Mouse (Mus musculus) neutrophil, adult 5-6 weeks (primary cell): ENCODE results near the gene Birc5. TPM values are rescaled to one million over a fixed set of nuclear protein-coding genes. Genes with fewer than 3 reads are reported as not detected.
A peak's percentile ranks its signal among the peaks of the same experiment; 100 is the strongest.
"Not testable (repeated sequence)": the region's sequence is repeated elsewhere in the genome, so short reads cannot be mapped to it uniquely, and the experiment has no call there.

Experiments used
- ATAC-seq: fragments of 151-379, 151-347 bp; 2 replicates; pipeline ENCODE4 v1.8.0; 2017; ENCODE audit warnings: mild to moderate bottlenecking, moderate TSS enrichment; ENCODE audit not compliant: insufficient number of reproducible peaks, poor library complexity, low FRiP score, severe bottlenecking; ENCODE audit errors: extremely low read depth
- total RNA-seq: library from RNA; stranded (forward); fragments of 200-1000 nt; gene quantifications from 2 replicates; pipeline ENCODE4 v1.2.3, GENCODE M21; 2017

The Birc5 gene
- 0.47 and 0.49 TPM in 2 replicates for total RNA-seq

DNA sequence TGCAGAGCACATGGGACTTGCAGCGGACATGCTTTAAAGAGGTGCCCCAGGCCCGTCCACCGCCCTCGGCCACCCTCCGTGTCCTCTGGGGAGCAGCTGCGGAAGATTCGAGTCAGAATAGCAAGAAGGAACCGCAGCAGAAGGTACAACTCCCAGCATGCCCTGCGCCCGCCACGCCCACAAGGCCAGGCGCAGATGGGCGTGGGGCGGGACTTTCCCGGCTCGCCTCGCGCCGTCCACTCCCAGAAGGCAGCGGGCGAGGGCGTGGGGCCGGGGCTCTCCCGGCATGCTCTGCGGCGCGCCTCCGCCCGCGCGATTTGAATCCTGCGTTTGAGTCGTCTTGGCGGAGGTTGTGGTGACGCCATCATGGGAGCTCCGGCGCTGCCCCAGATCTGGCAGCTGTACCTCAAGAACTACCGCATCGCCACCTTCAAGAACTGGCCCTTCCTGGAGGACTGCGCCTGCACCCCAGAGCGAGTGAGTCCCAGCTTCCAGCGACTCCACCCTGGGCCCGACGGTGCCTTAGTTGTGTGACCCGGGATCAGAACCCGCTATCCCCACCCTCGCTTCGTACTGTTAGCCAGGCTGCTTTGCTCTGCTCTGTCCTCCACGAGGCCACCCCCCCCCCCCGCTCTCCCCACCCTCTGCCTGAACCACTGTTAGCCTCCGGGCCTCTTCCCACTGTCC, at the start of gene Birc5:
Gene Birc5 (plus strand): TSS at position 267 of the 687 bp plus-strand sequence.
- peak; percentile 92 for ATAC-seq

- no peak for ATAC-seq
Observed at GRCm38 (mm10) chr11:117800038-117800437, 49.0 kb upstream of the Birc5 start.

- no peak for ATAC-seq
Observed at GRCm38 (mm10) chr11:117801650-117802049, 47.4 kb upstream of the Birc5 start.

GRCm38 (mm10) chr11:117803166-117803688, 45.8 kb upstream of the Birc5 start:
- no peak for ATAC-seq

GRCm38 (mm10) chr11:117806781-117807180, 42.3 kb upstream of the Birc5 start:
- ATAC-seq = no peak

- ATAC-seq = peak; percentile 24
Observed at GRCm38 (mm10) chr11:117809407-117810311, 39.4 kb upstream of the Birc5 start, which contains the start of the genes Gm20708 and Syngr2. Gm20708 (plus strand) TSS chr11:117809668. Syngr2 (plus strand) TSS chr11:117809668.

DNA sequence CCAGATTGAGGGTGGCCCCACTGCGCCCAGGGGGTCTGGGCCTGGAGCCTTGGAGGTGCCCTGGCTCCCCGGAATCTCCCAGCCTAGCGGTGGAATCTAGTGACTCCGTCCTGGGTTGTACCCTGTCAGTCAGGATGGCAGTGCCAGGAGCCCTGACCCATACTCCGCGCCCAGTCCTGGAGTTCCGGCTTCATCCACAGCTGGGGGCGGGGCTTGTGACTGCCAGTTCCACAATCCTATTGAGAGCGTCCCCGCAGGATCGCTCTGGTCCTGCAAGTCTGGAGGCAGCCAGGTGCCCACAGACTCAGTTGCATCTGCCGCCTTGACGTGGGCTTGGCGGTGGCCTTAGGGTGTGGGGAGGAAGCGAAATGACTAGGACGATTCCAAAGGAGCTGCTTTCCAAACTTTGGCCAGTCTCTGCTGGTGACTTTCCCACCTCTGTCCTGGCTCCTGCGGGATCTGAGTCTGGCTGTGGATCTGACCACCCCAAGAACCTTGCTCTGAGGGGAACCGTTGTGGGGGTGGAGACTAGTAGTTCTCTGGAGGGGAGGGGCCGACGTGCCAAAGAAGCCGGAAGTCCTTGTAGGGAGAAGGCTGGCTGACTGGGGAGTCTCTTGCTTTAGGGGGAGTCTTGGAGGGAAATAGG, 38.5 kb upstream of the Birc5 start:
- ATAC-seq = peak; percentile 67

- ATAC-seq = no peak
Observed at GRCm38 (mm10) chr11:117813867-117814266, 35.2 kb upstream of the Birc5 start.

- no peak for ATAC-seq
Observed at GRCm38 (mm10) chr11:117814704-117815366, 34.2 kb upstream of the Birc5 start.

- not testable (repeated sequence) for ATAC-seq
Observed at GRCm38 (mm10) chr11:117815850-117816249, 33.2 kb upstream of the Birc5 start.

GRCm38 (mm10) chr11:117816389-117816996, 32.6 kb upstream of the Birc5 start:
- no peak for ATAC-seq

DNA sequence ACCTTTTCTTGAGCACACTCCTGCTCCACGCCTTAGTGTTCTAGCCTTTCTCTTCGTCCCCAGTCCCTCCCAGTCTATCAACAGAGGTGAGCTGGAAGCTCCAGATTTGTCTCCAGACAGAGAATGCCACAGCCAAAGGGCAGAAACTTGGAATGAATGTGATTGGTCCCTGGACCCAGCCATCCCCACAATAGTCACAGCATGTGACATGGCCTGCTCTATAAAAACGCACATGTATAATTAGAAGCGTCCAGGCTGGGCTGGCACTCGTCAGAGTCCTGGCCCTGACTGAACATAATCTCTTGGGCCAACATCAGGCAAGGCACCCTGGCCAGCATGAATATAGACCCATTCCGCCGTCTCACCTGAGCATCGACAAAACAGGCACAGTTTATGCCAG, 30.0 kb upstream of the Birc5 start:
- ATAC-seq = no peak

DNA sequence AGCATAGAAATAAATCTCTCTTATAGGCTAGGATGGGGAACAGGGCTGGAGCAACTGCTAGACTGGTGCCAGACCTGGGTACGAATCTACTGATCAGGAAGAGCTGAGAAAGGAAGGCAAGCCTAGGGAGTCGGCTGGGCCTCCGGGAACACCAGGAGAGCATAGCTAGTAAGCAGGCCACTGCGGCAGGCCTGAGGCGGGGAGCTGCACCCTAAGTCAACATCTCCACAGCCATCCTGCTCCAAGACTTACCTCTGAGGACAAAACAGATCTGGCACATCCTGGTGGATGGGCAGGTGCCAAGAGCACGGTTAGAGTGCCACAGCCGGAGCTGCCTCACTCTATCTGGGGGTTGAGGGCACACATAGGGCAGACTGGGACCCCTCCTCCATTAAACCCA, 28.9 kb upstream of the Birc5 start:
- ATAC-seq = no peak

DNA sequence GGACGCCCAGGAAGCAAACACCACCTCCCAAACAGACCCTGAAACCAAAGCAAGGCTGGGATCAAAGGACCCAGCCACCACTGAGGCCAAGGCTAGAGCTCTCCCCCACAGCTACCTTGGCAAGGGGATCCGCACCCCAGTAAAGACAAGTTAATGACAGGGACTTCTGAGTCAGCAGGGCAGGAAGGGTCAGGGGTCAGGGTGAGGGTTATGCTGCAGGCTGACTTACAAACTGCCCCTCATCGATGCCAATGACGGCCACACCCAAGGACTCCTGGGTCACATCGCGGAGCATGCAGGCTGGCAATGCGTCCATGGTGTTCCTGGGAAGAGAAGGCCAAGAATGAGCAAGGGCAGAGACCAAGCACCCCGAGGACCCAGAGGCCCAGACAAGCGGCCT, 27.2 kb upstream of the Birc5 start:
- no peak for ATAC-seq

- ATAC-seq = no peak
Observed at GRCm38 (mm10) chr11:117822728-117823241, 26.3 kb upstream of the Birc5 start.

GRCm38 (mm10) chr11:117823411-117823810, 25.6 kb upstream of the Birc5 start:
- no peak for ATAC-seq

GRCm38 (mm10) chr11:117824060-117824969, 24.7 kb upstream of the Birc5 start:
- peak; percentile 75 for ATAC-seq
